ENCODE assay signal across 14 mouse cellular contexts in genomic region chr10:117753711-117754608, GRCm38 (mm10).
"Had no signal": no experiment of that assay in that cellular context is flagged by ENCODE, and none has a peak within 500 bp of the region (broad histone marks: within the 10 kb centered on the region; RNA-seq: fewer than 3 reads in every experiment).

No protein-coding gene starts in this region.

- H3K9ac ChIP-seq: kidney, embryonic 15.5 days; liver, embryonic 14.5 days; lung, embryonic 15.5 days; midbrain, embryonic 13.5 days had no signal

- H3K27me3 ChIP-seq: kidney, embryonic 15.5 days; lung, embryonic 15.5 days; midbrain, embryonic 13.5 days had no signal

- H3K9me3 ChIP-seq: kidney, embryonic 15.5 days; lung, embryonic 15.5 days; midbrain, embryonic 13.5 days had no signal

- ATAC-seq: midbrain, embryonic 13.5 days had no signal

- H3K4me3 ChIP-seq: kidney, embryonic 15.5 days; lung, embryonic 15.5 days; midbrain, embryonic 13.5 days had no signal

- H3K4me2 ChIP-seq: kidney, embryonic 15.5 days; lung, embryonic 15.5 days; midbrain, embryonic 13.5 days had no signal

- H3K4me1 ChIP-seq: kidney, embryonic 15.5 days; lung, embryonic 15.5 days; midbrain, embryonic 13.5 days had no signal

- H3K27ac ChIP-seq: kidney, embryonic 15.5 days; liver, embryonic 14.5 days; lung, embryonic 15.5 days; midbrain, embryonic 13.5 days; stomach, postnatal 0 days had no signal

- DNase-seq: kidney, adult 11 months; kidney, adult 8-10 months; kidney, postnatal 14 days; kidney, postnatal 4 days; layer of hippocampus, adult 9-11 months; lung, adult 18-20 months; lung, postnatal 14 days; lung, postnatal 4 days; thymus, postnatal 36 days had no signal
